Mouse (Mus musculus): ENCODE results near the gene Ralgapa2.

DNA sequence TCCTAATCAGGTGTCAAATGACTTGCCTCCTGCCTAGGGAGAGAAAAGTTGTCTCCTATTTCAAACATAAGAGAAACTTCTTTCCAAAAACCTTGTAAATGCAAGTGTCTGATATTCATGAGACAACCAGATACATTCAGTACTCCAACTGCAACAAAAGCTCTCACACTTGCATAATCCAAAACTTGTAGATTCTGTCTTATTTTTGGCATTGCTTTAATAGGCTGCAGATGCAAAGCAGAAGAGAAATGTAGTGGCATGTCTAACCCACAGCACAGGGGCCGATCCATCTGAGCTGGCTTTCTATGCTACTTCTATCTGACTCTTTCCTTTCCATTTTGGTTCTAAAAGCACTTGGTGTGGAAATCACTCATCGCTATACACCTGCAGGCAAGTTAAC is 280.7 kb downstream of the Ralgapa2 start:
- TF ChIP-seq CTCF (IDR thresholded peaks at IDR 0.05; ENCODE audit: insufficient read depth, low read length) (no peak), POLR2A (IDR thresholded peaks at IDR 0.05; ENCODE audit: borderline replicate concordance, extremely low read depth, low read depth, low read length) (no peak)
